Mouse (Mus musculus) retina, postnatal 1 day (tissue): ENCODE measurements around the gene Iqcm.
"Not testable (repeated sequence)": the region's sequence is repeated elsewhere in the genome, so short reads cannot be mapped to it uniquely, and the experiment has no call there.

Experiments
- DNase-seq: peaks from one replicate; pipeline ENCODE4 v3.0.0-alpha.2; 2012

The Iqcm gene

GRCm38 (mm10) chr8:75448394-75448793 lies at the start of gene Iqcm:
TSS of gene Iqcm (plus strand) at chr8:75448694.
- no peak for DNase-seq

GRCm38 (mm10) chr8:75406489-75406888 lies 42.0 kb upstream of the Iqcm start, which contains the start of gene Gm10358:
TSS of gene Gm10358 (minus strand) at chr8:75406589.
- DNase-seq, result no peak

DNA sequence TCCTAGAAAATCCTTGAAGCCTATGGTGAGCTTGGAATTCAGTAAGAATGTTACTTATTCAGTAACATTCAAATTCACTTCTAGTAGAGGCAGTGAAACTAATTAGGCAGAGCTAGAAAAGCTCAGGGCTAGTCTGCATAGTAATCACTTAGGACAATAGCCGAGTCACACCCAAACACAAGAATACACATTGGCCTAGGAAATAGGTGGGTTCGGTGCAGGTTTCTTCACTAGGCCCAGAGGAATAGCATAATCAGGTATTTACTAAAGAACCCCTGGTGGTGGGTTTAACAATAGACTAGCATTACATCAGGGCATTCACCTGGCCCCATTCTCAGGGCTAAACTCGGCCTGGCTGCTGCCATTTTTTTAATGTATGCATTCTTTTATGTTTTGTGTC lies 32.8 kb upstream of the Iqcm start:
- not testable (repeated sequence) for DNase-seq

DNA sequence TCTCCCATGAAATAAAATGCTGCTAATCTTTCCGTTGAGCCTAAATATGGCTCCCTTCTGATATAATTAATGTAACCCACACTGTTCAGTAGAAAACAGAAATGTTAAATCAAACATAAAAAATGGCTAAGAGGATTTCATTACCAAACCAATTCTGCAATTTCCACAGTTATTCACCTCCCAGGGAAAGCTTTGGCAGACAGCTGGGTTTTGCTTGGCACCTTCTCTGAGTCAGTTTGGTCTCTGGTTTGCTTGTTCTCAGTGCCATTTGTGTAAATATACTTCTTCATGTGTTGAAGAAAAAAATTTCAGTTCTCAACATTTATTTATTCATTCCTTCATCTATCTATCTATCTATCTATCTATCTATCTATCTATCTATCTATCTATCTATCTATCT lies 28.3 kb downstream of the Iqcm start:
- no peak for DNase-seq

DNA sequence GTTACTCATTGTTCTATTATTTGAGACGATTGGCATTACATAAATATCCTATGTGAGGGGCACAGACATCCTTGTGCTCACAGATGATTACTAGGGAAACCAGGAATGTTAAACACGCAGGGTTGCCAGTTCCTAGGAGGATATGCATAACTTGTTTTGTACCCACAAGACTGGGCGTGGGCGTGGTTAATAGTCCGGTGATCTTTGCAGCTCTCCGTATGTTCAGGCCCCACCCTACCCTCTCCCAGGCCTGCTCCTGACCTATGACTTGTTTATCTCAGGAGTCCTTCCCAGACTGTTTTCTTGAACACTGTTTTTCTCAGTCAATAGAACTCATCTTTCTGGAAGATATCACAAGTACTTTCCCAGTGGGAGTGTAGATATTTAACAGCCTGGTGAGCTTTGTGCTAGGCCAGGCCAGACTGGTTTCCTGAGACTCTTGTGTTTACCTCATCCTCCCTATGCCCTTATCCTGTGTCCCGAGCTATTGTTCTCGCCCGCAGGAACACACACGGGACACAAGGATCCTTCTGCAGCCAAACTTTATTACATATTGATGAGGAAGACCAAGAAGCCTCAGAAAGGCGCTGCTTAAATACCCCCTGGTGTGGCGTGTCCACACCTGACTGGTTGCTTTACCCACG lies 40.7 kb downstream of the Iqcm start:
- DNase-seq, result no peak

DNA sequence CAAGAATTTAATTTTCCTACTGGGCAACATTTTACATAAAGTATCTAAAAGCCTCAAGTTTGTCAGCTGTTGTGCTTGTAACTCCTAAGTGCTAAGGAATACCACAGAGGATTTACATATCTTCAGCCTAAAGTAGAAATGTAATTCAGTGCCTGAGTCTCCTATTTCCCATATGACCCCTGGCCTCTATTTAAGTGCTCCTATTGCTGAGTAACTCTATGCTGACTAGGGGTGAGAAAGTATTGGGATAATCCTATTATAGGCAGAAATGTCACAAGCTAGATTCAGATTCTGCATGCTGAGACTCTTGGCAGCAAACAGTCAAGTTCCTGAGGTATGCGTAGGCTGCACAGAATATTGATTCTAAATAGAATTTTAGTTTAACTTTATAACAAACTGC lies 60.8 kb downstream of the Iqcm start:
- DNase-seq, result no peak

DNA sequence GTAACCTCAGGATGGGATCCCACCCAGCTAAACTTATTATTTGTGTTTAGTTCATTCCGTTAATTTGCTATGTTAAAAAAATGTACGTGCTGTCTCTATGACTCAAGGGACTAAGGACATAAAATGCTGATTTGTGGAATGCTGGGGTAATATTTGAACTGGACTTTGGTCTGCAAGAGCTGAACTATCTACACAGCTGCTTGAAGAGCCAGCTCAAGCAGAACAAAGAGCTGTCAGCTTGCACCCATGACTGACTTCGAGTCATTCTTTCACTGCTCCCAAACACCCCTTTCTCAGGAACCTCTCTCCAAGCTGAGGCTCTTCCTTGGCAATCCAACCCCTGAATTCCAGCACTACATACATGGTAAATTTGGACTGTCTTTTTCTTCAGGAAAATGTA lies 65.3 kb downstream of the Iqcm start:
- DNase-seq, result no peak

GRCm38 (mm10) chr8:75549284-75549683 lies 100.8 kb downstream of the Iqcm start:
- no peak for DNase-seq

DNA sequence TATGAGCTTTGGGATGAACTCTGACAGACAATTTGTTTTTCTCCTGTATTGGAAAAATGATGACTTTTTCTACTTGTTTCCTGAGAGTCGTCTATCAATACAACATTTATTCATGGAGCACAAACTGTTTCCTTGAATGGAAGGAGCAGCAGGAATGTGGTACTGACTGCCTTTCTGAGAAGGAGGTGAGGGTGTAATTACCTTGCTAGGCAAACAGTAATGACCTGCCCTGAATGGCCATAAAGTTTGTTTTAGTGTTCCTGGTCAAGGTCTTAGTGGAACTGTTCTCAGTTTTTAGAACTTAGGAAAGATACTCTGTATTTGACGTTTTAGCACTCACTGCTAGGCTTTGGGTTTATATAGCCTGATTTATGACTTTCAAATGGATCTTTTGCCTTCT lies 147.8 kb downstream of the Iqcm start:
- no peak for DNase-seq

DNA sequence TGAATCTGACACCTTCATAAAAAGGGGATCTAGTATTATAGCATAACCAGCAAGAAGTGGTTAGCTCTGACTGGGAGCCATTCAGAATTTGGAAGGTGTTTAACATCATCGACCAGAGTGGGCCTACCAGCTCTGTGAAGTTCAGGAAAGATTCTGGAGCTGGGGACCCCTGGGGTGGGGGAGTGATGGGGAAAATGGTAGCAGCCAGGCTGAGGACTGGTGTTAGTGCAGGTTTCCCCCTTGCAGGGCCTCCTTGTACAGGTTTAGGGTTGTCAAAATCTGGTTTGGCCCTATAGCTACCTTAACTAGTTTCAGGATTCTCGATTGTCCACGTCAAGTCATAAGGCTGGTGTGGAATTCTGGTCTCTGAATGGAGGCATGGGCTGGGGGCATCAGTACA lies 194.5 kb downstream of the Iqcm start:
- DNase-seq, result no peak

DNA sequence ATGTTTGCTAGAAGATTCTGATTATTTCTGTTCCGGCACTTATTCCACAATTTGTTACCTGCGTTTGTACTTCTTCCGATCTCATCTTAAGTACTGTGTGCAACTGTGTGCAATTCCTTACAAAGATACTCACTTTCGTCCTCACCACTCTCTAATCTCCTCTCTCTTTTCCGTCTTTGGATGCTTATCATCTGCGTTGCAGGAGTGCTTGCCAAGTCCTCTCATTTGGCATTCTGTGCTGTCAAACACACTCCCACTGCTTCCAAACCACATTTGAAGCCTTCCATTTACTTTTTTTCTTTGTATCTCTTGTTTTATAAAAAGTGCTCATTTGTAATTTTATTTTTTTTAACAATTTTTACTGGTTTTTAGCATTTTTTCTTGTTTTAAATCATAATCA lies 210.8 kb downstream of the Iqcm start:
- DNase-seq, result no peak

DNA sequence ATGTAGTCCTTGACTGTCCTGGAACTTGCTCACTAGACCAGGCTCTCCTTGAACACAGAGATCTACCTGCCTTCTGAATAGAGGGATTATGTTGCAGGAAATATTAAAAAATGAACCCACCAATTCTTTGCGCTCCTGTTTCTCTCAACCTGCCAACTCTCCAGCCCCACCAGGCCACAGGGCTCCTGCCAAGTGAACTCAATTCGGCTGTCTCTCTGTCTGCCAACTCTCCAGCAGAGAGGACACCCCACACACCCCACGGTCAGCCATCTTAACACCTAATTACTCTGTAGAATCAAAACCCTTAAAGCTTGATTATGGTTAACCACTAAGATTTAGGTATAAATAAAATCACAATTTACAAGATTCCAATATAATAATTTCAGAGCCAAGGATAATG lies 298.1 kb downstream of the Iqcm start:
- DNase-seq, result no peak

- DNase-seq, result no peak
Measured at GRCm38 (mm10) chr8:75755596-75755995, 307.1 kb downstream of the Iqcm start.

- peak; percentile 2 for DNase-seq
Measured at GRCm38 (mm10) chr8:75828468-75829132, 380.1 kb downstream of the Iqcm start.

DNA sequence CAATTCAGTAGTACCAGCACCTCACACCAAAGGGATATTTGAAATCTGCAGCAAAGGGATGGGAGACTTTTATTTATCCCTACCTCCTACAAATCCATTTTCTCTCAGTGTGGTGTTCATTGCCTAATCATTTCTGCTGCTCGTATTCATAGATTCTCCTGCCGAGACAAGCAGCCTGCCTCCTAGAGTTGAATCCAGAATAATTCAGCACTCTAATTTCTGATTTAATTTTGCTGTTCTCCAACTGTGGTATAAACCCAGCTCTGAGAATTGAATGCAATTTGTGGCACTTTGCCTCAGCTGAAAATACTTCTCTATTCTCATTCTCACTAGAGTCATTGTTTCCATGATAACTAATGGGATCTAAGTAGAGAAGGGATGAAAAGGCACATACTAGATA lies 386.8 kb downstream of the Iqcm start:
- no peak for DNase-seq

DNA sequence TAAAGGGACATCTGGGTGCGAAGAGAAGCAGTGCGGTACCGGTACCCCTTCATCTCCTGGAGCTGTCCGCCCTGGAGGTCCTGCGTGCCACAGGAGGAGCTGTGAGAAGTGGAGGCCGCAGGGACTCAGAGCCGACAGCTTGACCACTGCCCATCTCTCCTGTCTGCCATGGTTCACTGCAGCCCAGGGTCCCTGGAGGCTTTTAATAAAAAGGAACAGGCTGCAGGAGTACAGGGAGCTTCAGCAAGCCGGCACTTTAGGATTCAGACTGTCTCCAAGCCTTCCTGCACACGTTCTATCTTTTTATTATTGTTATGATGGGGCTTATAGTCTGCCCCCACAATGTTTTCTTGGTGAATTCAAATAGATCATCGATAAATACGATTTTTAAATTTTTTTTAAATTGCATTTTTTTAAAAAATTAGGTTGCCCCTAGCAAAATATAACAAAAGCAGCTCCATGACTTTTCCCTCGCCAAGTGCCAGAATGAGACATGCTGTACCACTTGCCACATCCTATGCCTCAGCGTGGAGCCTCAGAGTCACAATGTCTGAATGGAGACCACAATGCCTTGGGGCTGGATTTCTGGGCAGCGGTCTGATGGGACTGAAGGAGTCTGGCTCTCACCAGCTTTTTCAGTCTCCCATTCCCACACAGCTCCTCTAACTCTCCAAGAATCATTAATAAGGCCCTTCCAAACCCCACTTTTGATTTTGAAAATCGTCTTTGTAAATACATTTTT lies 469.3 kb downstream of the Iqcm start:
- peak; percentile 30 for DNase-seq

DNA sequence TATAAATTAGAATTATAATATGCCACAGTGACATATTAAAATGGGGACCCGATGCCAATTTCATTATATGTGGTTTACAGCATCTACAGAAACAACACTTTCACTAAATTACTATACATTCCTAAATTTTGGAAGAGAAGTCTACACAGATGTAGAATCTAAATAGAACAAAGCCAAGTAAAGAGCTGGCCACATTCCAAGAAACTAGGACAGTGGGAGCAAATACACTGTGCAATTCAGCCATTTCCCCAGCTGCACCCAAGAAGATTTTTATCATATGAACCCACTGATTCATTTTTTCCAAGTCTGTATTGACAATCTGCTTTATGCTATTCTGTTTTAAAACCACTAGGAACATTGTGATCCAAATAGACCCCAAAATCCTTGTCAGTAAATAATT lies 500.7 kb downstream of the Iqcm start:
- DNase-seq, result no peak

- peak; percentile 8 for DNase-seq
Measured at GRCm38 (mm10) chr8:75956016-75956415, 507.5 kb downstream of the Iqcm start.

GRCm38 (mm10) chr8:76018501-76018900 lies 570.0 kb downstream of the Iqcm start:
- DNase-seq, result no peak
